Mouse (Mus musculus) CH12.LX (cell line): ENCODE measurements around the gene C1qtnf1. TPM values are rescaled to one million over a fixed set of nuclear protein-coding genes. Genes with fewer than 3 reads are reported as not detected.

Source experiments
- DNase-seq: peaks from one replicate; pipeline ENCODE4 v3.0.0-alpha.2; 2013; ENCODE audit errors: extremely low read depth
- H3K27ac ChIP-seq: 2 replicates; pipeline ENCODE4 v1.5.1; 2012; ENCODE audit warnings: low read depth, mild to moderate bottlenecking, control low read depth, moderate library complexity; ENCODE audit not compliant: insufficient read depth
- H3K27me3 ChIP-seq: replicated peaks from 2 replicates; pipeline ENCODE3; 2012; ENCODE audit warnings: inconsistent platforms
- H3K36me3 ChIP-seq, 2 experiments: replicated peaks in 1 of 2; 2 replicates each; pipeline versions ENCODE3 to v1.6.1; 2012; ENCODE audit warnings: inconsistent platforms in 1 of 2, low read length in 1 of 2, mild to moderate bottlenecking in 1 of 2, mixed read lengths in 1 of 2, moderate library complexity in 1 of 2; ENCODE audit not compliant: control insufficient read depth in 1 of 2, insufficient read depth in 1 of 2
- H3K4me1 ChIP-seq, 2 experiments: 2 replicates each; pipeline ENCODE4 v1.6.1; 2012; ENCODE audit warnings: inconsistent platforms in 1 of 2, moderate library complexity in 1 of 2; ENCODE audit not compliant: insufficient read depth in 2 of 2, control insufficient read depth in 1 of 2
- H3K4me2 ChIP-seq: 2 replicates; pipeline ENCODE4 v1.6.1; 2012; ENCODE audit warnings: low read depth, mild to moderate bottlenecking, control low read depth; ENCODE audit not compliant: poor library complexity, insufficient read depth, severe bottlenecking
- H3K4me3 ChIP-seq, 3 experiments: fragments of 150-350 bp in 1 of 3; sonication (generic) in 1 of 3; replicated peaks in 1 of 3; 2 replicates each; pipeline versions ENCODE3 to v1.5.1; 2011 to 2012; ENCODE audit warnings: low read depth in 2 of 3, low read length in 2 of 3, mild to moderate bottlenecking in 2 of 3, moderate library complexity in 2 of 3, control low read depth in 1 of 3, improper control_type of control experiment in 1 of 3, inconsistent platforms in 1 of 3, mixed read lengths in 1 of 3; ENCODE audit not compliant: poor library complexity in 1 of 3
- H3K79me2 ChIP-seq: replicated peaks from 2 replicates; pipeline ENCODE4 v1.6.1; 2012; ENCODE audit warnings: mild to moderate bottlenecking, moderate library complexity; ENCODE audit not compliant: control insufficient read depth, poor library complexity, insufficient read depth, severe bottlenecking; ENCODE audit errors: extremely low read depth
- H3K9ac ChIP-seq: 2 replicates; pipeline ENCODE4 v1.6.1; 2012; ENCODE audit warnings: low read depth, mild to moderate bottlenecking, control low read depth, moderate library complexity; ENCODE audit not compliant: insufficient read depth
- H3K9me3 ChIP-seq: replicated peaks from 2 replicates; pipeline ENCODE3; 2012; ENCODE audit warnings: low read length, inconsistent platforms, mixed read lengths
- BHLHE40 ChIP-seq: IDR thresholded peaks from 2 replicates; pipeline ENCODE4 v1.6.1; 2011; ENCODE audit warnings: mild to moderate bottlenecking, low read depth, low read length, improper control_type of control experiment
- CTCF ChIP-seq, 2 experiments: IDR thresholded peaks in 1 of 2; conservative IDR thresholded peaks in 1 of 2; 2 replicates each; pipeline ENCODE4 v1.5.1; 2011 to 2012; ENCODE audit warnings: low read depth in 2 of 2, low read length in 2 of 2, improper control_type of control experiment in 1 of 2, inconsistent platforms in 1 of 2, mild to moderate bottlenecking in 1 of 2, moderate library complexity in 1 of 2
- GABPA ChIP-seq: IDR thresholded peaks from 2 replicates; pipeline ENCODE4 v1.6.1; 2012; ENCODE audit warnings: low read depth, low read length, improper control_type of control experiment, inconsistent platforms; ENCODE audit not compliant: insufficient replicate concordance
- IRF4 ChIP-seq: IDR thresholded peaks from 2 replicates; pipeline ENCODE4 v1.6.1; 2014; ENCODE audit warnings: low read depth, mild to moderate bottlenecking, inconsistent platforms, low read length, improper control_type of control experiment
- MYC ChIP-seq: IDR thresholded peaks from 2 replicates; pipeline ENCODE4 v1.6.1; 2011; ENCODE audit warnings: low read depth, mild to moderate bottlenecking, improper control_type of control experiment, low read length
- NELFE ChIP-seq: IDR thresholded peaks from 2 replicates; pipeline ENCODE4 v1.6.1; 2011; ENCODE audit warnings: low read depth, low read length, improper control_type of control experiment
- NRF1 ChIP-seq: IDR thresholded peaks from 2 replicates; pipeline ENCODE4 v1.6.1; 2014; ENCODE audit warnings: low read depth, mild to moderate bottlenecking, inconsistent platforms, low read length, improper control_type of control experiment, moderate library complexity
- POLR2A ChIP-seq: IDR thresholded peaks from 2 replicates; pipeline ENCODE4 v1.6.1; 2011; ENCODE audit warnings: low read depth, mild to moderate bottlenecking, improper control_type of control experiment, low read length
- RCOR1 ChIP-seq: conservative IDR thresholded peaks from 2 replicates; pipeline ENCODE4 v1.6.1; 2012; ENCODE audit warnings: low read depth, mild to moderate bottlenecking, inconsistent platforms, low read length, improper control_type of control experiment
- TCF12 ChIP-seq: IDR thresholded peaks from 2 replicates; pipeline ENCODE4 v1.6.1; 2014; ENCODE audit warnings: low read depth, mild to moderate bottlenecking, inconsistent platforms, low read length, improper control_type of control experiment
- USF2 ChIP-seq: conservative IDR thresholded peaks from 2 replicates; pipeline ENCODE4 v1.6.1; 2011; ENCODE audit warnings: low read depth, low read length, improper control_type of control experiment
- ZMIZ1 ChIP-seq: IDR thresholded peaks from 2 replicates; pipeline ENCODE4 v1.6.1; 2012; ENCODE audit warnings: low read depth, mild to moderate bottlenecking, inconsistent platforms, low read length, improper control_type of control experiment
- dilution Hi-C: fragments of 300-500 bp; cut with MboI; formaldehyde crosslinking; loops from 2 replicates; pipeline ENCODE4 v1.14.3; 2020; ENCODE audit warnings: low sequenced_read_pairs; ENCODE audit not compliant: extremely low pct_unique_long_range_greater_than_20kb, extremely low pct_ligation_motif_present
- in situ Hi-C: fragments of 300-500 bp; cut with MboI; formaldehyde crosslinking; loops from 3 replicates; pipeline ENCODE4 v1.14.3; 2019; ENCODE audit warnings: low sequenced_read_pairs, low pct_ligation_motif_present, low pct_unique_long_range_greater_than_20kb, mixed read lengths
- polyA plus RNA-seq: library from polyadenylated mRNA; unstranded; fragments of >175 nt; gene quantifications from 2 replicates; pipeline ENCODE4 v1.2.1, GENCODE M21; 2012; ENCODE audit warnings: low read depth; ENCODE audit not compliant: insufficient read length
- total RNA-seq, 2 experiments: library from RNA; depleted of rRNA; stranded (reverse); fragments of 300-350 nt in 1 of 2; fragments of >200 nt in 1 of 2; gene quantifications; 2 replicates each; pipeline ENCODE4 v1.2.3; 2012 to 2014

The C1qtnf1 gene
- total and polyA plus RNA-seq, 3 experiments: 0.13 to 0.19 TPM; not detected in 1

DNA sequence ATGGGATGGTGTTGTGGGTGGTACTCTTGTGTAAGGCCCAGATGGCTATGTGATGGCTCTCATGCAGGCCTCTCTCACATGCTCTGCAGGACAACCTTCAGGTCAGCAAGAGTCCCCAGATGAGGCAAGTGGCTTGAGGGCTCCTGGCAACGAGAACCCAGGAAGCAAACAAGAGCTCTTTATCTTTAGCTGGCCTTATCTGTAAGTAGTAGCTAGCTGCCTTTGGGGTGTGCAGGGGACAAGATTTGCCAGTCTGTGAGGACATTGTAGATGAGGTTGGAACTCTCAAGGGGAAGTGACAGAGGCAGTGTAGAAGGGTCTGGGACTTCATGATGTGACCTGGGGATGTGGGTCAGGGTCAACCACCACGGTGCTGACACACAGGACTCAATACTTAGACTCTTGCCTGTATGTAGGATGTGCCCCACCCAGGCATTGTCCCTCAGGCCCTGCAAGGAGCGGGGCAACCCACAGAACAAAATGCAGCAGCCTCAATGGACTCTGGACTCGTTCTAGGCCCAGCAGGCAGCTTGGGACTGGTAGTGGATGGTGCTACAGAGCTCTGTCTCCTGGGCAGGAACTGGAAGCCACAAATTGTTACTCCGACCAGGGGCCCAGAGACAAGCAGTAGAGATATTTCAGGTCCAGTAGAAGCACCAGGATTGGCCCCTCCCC lies 28.0 kb upstream of the C1qtnf1 start:
- Histone ChIP-seq H3K4me1 (peaks cover 24 to 48% of the 10 kb centered on the region in 2 experiments), H3K79me2 (no peaks in the 10 kb centered on the region), H3K9me3 (peaks cover 20% of the 10 kb centered on the region), H3K9ac (peak overlapping the region; percentile 29; the same call in 1 of the 2 replicates), H3K36me3 (peaks cover 37 to 53% of the 10 kb centered on the region in 2 experiments), H3K27me3 (no peaks in the 10 kb centered on the region), H3K4me3 (peak overlapping the region; percentile 6 to 66 (median 56)), H3K27ac (no peak overlapping the region), H3K4me2 (0 out of 2 replicates have a peak overlapping the region, but pooled peaks have one; percentile 3)
- in situ Hi-C loops: no loop called here
- DNase-seq: no peak
- TF ChIP-seq NELFE (no peak), POLR2A (0 out of 2 replicates have a peak, but pooled peaks have one; percentile 7)
- dilution Hi-C loops: no loop called here

DNA sequence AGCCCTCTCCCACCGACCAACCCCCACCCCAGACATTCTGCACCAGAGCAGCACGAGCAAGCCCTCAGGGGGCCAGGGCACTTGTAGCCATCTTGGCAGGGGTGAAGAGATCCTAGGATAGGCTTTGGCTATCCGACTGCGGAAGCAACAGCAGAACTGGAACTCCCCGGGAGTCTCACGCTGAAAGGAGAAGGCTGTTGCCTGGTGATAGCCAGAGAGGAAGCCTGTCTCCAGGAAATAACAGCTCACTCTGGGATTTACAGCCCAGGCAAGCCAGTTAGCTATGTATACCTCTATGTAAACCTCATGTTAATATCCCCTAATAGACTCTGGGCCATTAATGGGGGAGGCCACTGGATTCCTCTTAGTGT lies 27.5 kb upstream of the C1qtnf1 start:
- H3K27ac ChIP-seq: no peak overlapping the region
- TF ChIP-seq TCF12: no peak
- TF ChIP-seq BHLHE40: peak; percentile 32; the same call in 1 of the 2 replicates
- TF ChIP-seq, all 38 proteins: peak for 1
- H3K9ac ChIP-seq: peak overlapping the region; percentile 29; the same call in 1 of the 2 replicates
- dilution Hi-C loops: no loop called here
- DNase-seq: no peak
- no peaks in the 10 kb centered on the region for H3K79me2 ChIP-seq
- H3K9me3 ChIP-seq: peaks cover 20% of the 10 kb centered on the region
- H3K4me1 ChIP-seq: peaks cover 29 to 53% of the 10 kb centered on the region in 2 experiments
- H3K36me3 ChIP-seq: peaks cover 35 to 50% of the 10 kb centered on the region in 2 experiments
- H3K27me3 ChIP-seq: no peaks in the 10 kb centered on the region
- H3K4me3 ChIP-seq: peak overlapping the region; percentile 5 to 66 (median 56)
- peak overlapping the region; percentile 75; the same call in 1 of the 2 replicates for H3K4me2 ChIP-seq
- in situ Hi-C loops: no loop called here

DNA sequence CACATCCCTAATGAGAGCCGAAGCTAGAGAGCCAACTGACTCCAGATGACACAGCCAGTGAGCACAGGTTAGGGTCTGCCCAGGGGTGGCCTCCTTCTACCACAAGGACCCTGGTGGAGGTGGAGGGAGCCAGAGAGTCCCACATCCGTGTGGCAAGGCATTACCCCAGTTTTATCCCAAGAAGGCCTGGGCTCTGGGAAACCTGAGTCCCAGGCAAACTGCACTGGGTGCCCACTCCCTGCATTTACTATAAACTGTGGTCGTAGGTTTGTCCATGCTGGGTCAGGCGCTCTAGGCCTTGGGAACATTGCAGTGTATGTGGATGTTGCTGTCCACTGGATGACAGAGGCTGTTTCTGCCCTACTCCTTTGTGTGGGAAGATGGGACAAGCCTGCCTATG lies 26.8 kb upstream of the C1qtnf1 start:
- Histone ChIP-seq H3K4me1 (peaks cover 33 to 60% of the 10 kb centered on the region in 2 experiments), H3K36me3 (peaks cover 28 to 50% of the 10 kb centered on the region in 2 experiments), H3K27me3 (no peaks in the 10 kb centered on the region), H3K9me3 (peaks cover 15% of the 10 kb centered on the region), H3K9ac (peak overlapping the region; percentile 29), H3K4me2 (peak overlapping the region; percentile 75), H3K27ac (peak overlapping the region; percentile 83; the same call in 1 of the 2 replicates), H3K79me2 (no peaks in the 10 kb centered on the region), H3K4me3 (peak overlapping the region; percentile 48 to 66 (median 56))
- dilution Hi-C loops (no loop called here), in situ Hi-C loops (no loop called here)
- no peak for DNase-seq
- no peak for TF ChIP-seq MYC
- no peak for TF ChIP-seq IRF4
- no peak for TF ChIP-seq NELFE
- no peak for TF ChIP-seq BHLHE40
- no peak for TF ChIP-seq CTCF (conservative IDR thresholded peaks at IDR 0.05 in 1 of 2, IDR thresholded peaks at IDR 0.05 in 1 of 2; ENCODE audit: low read depth in 2 of 2, low read length in 2 of 2)
- TF ChIP-seq USF2: no peak
- no peak for TF ChIP-seq ZMIZ1
- no peak for TF ChIP-seq GABPA
- TF ChIP-seq NRF1: no peak
- TF ChIP-seq RCOR1: no peak
